Mouse (Mus musculus) gastrocnemius, postnatal 4 days (tissue): ENCODE data around the gene Dhx30. TPM values are rescaled to one million over a fixed set of nuclear protein-coding genes. Genes with fewer than 3 reads are reported as not detected.
"Not testable (repeated sequence)": the region's sequence is repeated elsewhere in the genome, so short reads cannot be mapped to it uniquely, and the experiment has no call there.

ENCODE experiments used
- DNase-seq, 2 experiments: peaks; one replicate each; pipeline ENCODE4 v3.0.0; 2021 to 2022; ENCODE audit warnings: low spot score in 2 of 2, mixed read lengths in 2 of 2
- long read RNA-seq, 2 experiments: library from polyadenylated mRNA; stranded (forward); transcript quantifications; one replicate each; pipeline ENCODE4 v2.0.0; 2021
- total RNA-seq, 2 experiments: library from RNA; stranded (reverse); gene quantifications; 2 replicates each; pipeline ENCODE4 v1.2.3; 2021

Gene Dhx30
- 10 to 100 TPM; 58.0 to 69.6 TPM for total RNA-seq
- long read RNA-seq, experiment 1, full-length matches to known transcripts = 52 of 85 reads
- long read RNA-seq, experiment 1, partial matches to known transcripts = 11 of 85 reads
- long read RNA-seq, experiment 1, other reads (novel, unspliced or antisense) = 22 of 85 reads
- long read RNA-seq, experiment 2, full-length matches to known transcripts = 66 of 119 reads
- long read RNA-seq, experiment 2, partial matches to known transcripts = 19 of 119 reads
- long read RNA-seq, experiment 2, other reads (novel, unspliced or antisense) = 34 of 119 reads

DNA sequence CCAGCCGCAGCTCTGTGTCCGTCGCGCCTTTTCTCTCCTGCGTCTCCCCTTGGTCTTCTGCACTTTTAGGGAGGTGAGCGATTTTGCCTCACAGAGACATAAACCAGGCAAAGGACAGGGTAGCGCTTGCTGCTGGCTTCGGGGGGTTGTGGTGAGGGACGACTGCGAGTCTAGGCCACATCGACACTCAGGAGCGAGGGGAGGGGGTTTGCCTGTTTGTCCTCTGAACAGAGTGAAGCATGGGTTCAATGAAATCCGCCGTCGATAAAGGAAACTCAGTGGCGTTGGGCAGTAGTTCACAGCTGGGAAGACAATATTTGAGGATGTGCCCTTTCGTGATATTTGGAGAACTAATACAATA, at the start of gene Dhx30:
Gene Dhx30, minus strand, starts transcription at position 52 of the 361 bp plus-strand sequence.
- no peak for DNase-seq

DNA sequence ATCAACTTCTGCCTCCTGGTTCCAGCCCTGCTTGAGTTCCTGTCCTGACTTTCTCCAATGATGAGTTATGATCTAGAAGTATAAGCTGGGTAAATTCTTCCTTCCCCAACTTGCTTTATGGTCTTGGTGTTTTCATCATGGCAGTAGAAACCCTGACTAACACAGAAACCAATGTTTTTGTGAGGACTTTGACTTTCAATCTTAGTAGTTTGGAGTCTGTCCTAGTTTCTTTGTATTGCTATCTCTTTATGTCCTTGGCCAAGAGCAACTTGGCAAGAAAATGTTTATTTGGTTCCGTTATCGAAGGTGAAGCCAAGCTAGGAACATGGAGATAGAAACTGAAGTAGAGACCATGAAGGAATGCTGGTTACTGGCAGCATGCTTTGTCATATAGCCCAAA, 45.4 kb upstream of the Dhx30 start:
- no peak for DNase-seq

DNA sequence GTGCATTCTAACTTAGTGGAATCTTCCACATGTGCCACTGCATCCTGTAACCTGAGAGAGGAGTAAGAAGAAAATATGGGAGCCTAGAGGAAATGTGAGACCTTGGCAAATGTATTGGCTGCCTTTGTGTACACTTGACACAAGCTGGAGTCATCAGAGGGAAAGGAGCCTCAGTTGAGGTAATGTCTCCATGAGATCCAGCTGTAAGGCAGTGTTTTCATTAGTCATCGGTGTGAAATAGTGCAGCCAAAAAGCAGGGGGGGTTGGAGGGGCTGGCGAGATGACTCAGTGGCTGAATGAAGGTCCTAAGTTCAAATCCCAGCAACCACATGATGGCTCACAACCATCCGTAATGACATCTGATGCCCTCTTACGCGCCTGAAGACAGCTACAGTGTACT, 44.8 kb upstream of the Dhx30 start:
- no peak for DNase-seq

DNA sequence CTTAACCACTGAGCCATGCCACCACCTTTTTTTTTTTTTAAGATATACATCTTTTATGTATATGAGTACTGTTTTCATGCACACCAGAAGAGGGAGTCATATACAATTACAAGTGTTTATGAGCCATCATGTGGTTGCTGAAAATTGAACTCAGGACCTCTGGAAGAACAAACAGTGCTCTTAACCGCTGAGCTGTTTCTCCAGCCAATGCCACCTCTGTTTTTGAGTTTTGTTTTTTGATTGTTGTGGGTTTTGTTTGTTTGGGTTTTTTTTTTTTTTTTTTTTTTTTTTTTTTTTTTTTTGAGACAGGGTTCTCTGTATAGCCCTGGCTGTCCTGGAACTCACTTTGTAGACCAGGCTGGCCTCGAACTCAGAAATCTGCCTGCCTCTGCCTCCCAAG, 42.9 kb upstream of the Dhx30 start:
- DNase-seq = not testable (repeated sequence)

DNA sequence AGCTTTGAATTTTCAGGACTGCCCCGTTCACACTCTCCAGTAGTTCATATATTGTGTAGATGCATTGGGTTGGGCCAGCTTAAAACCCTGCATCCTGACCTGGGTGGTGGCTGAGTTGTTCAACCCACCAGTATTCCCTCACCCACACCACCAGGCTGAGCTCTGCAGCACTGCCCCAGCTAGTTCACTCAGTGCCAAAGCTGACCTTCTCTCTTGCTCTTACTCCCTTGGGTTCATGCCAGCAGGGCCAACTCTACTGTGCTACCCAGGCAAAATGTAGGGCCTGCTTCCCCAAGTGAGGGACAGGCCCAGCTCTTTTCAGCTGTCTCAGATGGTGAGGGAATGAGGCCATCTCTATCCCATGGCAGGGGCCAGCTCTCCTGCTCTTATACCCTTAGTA, 41.4 kb upstream of the Dhx30 start:
- DNase-seq = no peak

DNA sequence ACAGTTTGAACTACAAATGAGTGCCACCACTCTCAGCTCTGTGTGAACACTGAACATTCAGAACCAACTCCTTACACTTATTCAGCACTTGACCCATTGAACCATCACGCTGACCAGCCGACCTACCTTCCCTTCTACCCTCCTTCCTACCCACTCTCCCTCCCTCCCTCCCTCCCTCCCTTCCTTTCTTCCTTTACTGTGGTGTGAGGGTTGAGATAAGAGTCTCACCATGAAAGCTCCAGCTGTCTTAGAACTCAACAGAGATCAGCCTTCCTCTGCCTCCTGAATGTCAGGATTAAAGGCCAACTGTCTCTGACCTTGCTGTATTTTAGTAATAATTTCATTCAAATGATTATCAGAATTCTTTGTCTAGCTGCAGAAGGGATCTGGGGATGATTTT, 31.0 kb upstream of the Dhx30 start:
- no peak for DNase-seq

DNA sequence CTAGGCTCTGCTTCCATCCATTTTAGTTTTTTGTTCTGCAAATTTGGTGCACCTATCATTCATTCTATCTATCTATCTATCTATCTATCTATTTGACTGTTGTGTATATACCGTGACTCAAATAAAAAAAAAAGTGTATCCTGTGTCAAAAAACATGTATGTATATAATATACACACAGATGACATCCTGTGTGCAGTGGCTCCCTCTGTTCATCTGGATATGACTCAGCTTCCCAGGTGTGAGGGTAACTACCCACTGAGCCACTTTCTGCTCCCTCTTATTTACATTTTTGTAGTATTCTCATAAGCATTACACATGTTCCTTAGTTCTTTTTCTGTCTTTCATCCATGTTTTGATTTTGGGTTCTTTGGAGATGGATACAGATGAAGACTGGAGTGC, 24.5 kb upstream of the Dhx30 start:
- DNase-seq = no peak

DNA sequence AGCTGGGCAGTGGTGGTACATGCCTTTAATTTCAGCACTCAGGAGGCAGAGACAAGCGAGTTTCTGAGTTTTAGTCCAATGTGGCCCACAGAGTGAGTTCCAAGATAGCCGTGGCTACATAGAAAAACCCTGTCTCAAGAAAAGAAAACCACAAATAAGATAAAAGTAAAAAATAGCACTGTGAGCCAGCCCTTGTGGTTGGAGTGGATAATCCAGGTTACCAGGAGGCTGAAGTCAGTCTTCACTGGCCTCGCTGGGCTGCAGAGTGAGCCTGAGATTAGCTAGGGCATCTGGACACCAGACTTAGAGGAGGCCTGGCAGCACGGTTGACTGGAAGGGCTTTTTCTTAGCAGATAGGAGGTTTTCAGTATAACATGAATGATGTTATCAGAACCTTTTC, 21.5 kb upstream of the Dhx30 start:
- no peak for DNase-seq

DNA sequence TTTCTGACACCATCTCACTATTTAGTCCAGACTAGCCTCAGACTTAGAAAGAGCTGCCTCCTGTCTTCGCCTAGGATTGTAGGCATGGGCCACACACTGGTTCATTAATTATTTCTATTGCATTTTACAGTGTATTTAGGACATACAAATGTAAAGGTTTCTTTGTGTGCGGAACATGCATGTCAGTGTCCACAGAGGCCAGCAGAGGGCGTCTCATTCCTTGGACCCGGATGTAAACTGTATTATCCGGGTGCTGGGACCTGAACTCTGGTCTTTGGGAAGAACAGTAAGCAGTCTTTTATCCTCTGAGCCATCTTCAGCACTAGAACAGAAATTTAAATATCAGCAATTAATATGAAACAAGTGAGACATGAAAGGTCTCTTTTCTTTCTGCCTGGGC, 16.5 kb upstream of the Dhx30 start:
- DNase-seq = no peak

DNA sequence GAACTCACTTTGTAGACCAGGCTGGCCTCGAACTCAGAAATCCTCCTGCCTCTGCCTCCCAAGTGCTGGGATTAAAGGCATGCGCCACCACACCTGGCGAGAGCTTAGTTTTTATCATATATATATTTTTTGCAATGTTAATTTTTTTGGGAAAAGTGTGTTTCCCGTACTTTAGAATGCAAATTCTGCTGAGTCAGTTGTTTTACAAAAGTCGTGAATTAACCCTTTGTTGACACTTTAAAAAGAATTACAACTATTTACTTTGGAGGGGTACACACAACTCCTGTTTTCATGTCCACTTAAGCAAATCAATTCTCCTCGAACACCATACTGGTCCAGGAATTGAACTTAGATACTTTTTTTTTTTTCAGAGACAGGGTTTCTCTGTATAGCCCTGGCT, 15.3 kb upstream of the Dhx30 start:
- no peak for DNase-seq

DNA sequence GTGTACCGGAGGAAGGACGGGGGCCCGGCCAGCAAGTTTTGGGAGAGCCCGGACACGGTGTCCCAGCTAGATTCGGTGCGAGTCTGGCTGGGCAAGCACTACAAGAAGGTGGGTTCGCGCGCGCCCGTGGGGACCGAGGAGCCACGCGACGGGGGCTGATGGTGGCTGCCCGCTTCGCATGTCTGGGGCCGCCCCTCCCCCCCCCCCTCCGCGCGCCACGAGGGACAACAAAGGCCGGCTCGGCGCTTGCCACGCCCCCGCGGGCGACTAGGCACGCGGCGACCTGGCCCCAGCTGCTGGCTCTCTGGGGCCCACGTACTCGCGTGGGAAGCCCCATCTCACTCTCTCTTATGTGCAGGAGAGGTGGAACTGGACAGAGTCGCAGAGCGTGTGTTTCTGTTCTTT, 14.6 kb upstream of the Dhx30 start:
- peak in 1 of 2 experiments; percentile 29 for DNase-seq

DNA sequence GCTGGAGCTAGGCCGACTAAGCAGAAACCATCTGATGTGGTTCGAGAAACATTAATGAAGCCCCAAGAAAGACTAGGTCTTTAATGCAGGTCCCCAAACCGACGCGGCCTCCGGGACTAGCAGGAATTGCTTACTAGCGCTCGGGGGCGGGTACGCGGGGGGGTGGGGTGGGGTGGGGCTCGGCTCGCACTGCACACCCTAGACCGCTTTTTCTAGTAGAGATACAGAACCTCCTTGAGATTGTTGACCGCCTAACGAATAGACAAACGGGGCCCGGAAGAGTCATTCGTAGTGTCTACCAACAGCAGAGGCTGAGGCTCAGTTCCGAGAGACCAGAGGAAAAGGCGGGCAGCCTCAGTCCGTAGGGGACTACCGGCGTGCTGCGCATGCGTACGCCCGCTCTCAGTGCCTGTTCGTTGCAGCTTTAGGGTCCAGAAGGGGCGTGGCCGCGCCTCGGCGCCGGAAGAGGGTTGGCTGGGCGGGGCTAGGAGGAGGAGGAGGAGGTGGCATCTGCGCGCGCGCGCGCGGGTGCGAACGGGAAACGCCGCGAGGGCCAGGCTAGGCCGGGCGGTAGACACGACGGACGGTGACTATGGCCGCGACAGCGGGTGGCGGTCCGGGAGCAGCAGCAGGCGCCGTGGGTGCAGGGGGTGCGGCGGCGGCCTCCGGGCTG, 14.0 kb upstream of the Dhx30 start:
- DNase-seq = peak; percentile 99 to 100

DNA sequence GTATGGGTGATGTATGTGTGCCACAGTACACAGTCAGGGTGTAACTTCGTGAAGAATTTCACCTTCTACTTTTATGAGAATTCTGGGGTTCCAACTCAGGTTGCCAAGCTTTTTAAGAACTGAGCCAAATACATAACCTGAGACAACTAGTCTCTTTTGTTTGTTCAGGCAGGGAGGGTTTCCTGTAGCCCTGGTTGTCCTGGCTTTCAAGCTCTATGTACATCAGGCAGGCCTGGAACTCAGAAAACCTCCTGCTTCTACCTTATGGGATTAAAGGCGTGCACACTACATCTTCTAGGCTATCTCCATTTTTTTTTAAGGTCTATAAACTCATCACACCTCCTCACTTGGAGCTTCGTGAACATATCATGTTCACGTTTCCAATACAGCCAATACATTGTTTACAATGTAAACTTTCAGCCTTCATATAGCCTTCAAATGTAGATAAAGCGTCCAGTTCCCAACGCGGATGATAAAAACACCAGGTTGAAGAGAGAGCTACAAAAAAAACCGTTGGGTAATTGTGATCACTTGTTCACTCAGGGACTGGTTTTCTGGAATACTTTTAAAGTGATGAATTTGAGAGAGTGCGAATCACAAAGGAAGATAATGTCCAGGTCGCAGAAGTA, 13.4 kb upstream of the Dhx30 start:
- DNase-seq = no peak

DNA sequence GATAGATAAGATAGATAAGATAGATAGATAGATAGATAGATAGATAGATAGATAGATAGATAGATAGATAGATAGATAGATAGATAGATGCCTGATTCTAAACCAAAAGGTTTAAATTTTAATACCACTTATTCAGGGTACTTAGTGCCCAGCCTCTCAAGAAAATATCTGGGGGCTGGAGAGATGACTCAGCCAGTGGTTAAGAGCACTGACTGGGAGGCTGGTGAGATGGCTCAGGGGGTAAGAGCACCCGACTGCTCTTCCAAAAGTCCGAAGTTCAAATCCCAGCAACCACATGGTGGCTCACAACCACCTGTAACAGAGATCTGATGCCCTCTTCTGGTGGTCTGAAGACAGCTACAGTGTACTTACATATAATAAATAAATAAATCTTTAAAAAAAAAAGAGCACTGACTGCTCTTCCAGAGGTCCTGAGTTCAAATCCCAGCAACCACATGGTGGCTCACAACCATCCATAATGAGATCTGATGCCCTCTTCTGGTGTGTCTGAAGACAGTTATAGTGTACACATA, 6.4 kb upstream of the Dhx30 start:
- DNase-seq = not testable (repeated sequence)

DNA sequence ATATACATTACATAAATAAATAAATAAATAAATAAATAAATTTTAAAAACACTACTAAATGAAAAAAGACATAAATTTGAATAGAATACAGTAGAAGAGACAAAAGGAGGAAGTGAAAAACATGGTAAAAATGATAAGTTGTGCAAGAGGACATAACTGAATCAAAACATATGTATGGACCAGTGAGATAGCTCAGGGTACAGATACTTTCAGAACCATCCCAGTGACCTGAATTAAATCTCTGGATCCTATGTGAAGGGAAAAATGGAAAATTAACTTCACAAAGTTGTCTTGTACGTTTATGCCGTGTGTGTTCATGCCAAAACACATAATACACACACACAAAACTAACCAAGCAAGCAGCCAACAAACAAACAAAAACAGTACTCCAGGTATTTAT, 5.7 kb upstream of the Dhx30 start:
- no peak for DNase-seq

DNA sequence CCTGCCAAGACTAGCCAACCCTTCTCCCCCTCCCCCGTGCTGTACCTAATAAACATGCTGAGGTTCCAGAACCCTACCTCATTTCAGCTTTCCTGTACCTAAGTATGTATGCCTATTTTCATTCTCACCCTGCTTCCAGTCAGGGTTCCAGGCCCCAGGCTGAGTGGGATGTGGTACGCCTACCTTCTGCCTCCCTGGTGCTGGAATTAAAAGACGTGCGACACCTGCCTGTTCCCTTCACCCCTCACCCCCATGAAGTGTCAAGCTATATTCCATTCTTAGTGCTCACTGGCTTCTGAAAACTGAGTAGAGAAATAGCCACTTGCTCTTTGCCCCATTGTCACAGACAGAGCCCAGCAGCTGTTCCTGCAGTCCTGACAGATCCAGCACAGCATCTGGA, 3.8 kb upstream of the Dhx30 start:
- no peak for DNase-seq

DNA sequence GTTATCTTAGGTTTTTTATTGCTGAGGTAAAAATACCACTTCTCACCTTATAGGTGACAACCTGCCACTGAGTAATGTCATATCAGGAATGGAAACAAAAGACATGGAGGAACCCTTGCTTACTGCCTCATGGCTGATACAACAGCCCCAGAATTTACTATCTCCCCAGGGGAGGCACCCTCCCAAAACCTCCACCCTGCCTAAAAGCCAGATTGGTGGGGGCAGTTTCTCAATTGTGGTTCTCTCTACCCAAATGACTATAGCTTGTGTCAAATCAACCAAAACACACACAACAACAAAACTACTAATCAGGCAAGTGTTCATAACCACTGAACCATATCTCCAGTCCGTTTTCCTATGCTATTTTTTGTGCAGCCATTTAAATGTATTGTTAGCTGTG, 619 bp upstream of the Dhx30 start:
- DNase-seq = no peak

DNA sequence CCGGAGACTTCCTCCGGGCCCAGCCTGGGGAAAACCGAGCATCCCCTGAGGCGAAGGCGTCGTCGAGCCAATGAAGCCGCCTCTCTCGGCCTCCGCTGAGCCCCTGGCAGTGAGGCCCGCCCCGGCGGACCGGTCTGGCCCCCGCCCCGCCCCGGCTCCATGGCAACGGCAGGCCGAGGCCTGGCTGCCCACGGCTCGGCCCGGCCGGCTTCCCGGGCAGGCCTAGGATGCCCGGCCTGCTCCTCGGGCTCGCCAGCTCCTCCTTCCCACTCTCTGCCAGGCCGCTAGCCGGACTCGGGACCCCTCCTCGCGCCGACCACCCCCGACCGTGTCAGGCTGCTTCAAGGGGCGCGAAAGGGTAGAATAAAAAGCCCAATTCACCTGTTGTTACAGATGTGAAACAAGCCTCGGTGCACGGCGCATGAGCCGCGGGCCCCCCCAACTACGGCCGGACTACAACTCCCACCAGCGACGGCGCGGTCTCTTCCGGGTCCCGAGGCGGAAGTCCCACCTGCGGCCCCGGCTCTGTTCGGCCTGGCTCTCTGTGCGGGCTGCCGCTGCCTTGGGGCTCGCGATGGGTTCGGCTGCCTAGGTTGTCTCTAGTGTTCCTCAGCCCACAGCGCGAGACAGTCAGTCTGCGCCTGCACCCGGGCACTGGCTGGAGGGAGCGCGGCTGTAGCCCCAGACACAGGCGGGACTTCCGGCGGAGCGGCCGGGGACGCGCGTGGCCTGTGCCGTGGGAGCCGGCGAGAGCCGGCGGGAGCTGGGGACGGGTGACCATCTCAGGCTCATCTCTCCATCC, 452 bp downstream of the Dhx30 start, which contains the start of gene Smarcc1:
Gene Smarcc1, plus strand, starts transcription at position 732 of the 802 bp plus-strand sequence.
- DNase-seq = peak; percentile 79 to 89

DNA sequence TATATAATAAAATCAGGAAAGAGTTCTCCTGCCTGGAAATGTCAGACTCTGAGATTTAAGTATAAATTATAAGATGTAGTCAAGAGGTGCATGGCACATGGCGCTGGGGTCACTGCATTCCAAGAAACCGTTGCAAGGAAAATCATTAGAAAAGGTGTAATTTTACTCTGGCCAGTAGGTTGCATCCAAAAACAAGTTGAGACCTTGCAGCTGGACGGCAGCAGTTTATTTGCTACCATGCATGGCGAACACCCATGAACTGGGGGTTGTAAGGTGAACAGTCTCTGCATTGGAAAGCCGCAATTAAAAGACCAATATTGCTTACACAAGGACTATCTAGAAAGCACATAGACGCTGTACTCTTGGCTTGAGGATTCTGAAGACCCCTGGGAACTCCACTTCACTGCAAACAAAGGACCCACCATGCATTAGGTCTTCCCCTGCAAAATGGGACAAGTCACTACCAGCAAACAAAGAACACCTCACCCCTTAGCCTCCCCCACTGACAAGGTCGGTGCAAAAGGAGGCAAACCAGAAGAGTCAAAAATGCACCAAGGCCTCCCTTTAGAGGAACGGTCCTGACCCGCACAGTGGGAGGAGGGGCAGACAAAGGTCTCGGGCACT, 1.2 kb downstream of the Dhx30 start:
- DNase-seq = no peak

DNA sequence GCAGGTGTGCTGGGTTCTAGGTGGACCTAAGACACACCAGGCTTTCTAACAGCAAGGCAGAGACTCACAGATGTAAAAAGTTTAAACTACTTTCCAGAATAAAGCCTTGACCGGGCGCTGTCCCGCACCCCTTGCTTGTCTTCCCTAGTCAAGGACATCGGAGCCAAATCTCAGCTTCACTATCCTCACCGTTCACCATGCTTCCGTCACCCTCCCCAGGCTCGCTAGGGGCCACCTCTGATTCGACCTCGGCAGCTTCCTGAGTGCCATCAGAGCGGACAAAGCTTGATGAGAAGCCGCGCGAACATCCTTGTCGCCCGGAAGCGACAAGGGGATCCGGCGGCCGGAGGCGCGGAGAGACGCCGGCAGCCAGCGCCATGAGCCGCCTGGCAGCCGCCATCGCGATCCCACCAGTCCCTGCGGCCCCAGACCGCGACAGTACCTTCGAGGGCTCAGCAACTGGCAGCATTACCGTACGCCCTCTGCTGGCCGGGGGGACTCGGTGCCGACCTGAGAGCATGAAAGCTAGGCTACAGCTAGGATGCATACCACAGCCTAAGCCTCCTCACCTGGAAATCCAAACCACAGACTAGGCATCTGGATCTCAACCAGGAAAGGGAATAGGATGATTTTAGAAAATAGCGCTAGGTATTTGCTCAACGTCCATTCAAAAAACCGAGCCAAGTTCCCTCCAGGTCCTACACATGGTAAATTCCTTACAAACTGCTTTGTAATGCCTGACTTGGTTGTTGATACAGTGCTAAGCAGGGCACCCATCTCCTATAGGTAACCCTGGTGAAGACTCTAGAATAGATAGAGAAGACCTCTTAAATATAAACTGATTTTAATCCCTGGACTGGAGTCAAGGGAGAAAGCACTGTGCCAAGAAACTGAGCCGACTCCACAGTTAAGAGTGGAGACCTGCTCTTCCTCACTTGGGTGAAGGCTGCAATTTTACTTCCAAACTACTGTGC, 16.7 kb downstream of the Dhx30 start:
- peak; percentile 85 to 90 for DNase-seq
